Mouse (Mus musculus) liver, adult (tissue): Measurements from ENCODE around the gene Dtx2.

ENCODE experiments used
- GATA4 ChIP-seq: IDR thresholded peaks from 2 replicates; pipeline ENCODE4 v1.6.1; 2014; ENCODE audit warnings: mild to moderate bottlenecking, low read length; ENCODE audit not compliant: insufficient replicate concordance

The Dtx2 gene

DNA sequence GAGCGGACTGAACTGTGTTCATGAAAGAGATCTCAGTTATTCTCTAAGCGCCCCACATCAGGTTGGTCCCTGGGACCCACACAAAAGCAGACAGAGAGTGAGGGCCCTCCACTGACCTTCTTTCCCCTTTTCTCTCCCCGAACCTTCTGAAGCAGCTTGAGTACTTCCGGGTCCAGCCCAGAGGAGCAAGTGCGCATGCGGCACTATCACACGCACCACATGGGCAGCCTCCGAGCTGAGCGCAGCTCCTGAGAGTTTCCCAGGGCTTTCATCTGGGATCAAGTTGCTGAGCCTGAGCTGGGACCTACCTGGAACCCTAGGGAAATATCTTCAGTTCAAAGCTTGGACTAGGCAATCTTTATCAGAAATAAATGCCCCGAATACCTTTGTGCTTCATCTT is 69.3 kb downstream of the Dtx2 start:
- no peak for TF ChIP-seq GATA4

DNA sequence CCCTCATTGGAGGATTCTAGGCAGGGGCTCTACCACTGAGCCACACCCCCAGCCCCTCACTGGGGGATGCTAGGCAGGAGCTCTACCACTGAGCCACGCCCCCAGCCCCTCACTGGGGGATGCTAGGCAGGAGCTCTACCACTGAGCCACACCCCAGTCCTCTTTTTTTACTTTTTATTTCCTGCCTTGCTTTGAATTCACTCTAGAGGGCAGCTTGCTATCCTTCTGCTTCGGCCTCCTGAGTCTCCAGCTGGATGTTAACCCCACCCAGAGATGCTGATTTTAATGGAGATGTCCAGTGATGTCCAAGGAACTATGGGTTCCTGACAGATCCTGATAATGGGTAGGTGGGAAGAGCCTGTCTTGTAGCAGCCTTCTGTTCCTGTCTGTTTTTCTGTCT is 74.8 kb downstream of the Dtx2 start:
- TF ChIP-seq GATA4, result no peak

DNA sequence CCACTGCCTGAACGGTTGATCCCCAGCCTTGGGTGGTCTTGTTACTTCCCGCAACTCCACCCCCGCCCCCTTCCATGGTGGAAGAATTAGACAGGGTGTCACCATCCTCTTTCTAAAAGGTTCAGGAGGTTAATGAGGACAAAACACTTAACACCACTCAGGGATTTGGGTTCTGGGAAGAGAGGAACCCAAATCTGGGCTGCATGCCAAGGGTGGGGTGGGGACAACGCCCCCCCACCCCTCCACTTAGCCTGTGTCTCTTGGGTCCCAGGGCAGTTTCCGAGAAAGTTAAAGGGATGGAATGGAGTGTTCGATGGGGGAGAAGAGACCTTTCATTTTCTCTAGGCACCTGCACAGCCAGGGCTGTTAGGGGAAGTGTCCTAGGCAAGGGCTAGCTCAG is 78.5 kb downstream of the Dtx2 start:
- TF ChIP-seq GATA4, result no peak

DNA sequence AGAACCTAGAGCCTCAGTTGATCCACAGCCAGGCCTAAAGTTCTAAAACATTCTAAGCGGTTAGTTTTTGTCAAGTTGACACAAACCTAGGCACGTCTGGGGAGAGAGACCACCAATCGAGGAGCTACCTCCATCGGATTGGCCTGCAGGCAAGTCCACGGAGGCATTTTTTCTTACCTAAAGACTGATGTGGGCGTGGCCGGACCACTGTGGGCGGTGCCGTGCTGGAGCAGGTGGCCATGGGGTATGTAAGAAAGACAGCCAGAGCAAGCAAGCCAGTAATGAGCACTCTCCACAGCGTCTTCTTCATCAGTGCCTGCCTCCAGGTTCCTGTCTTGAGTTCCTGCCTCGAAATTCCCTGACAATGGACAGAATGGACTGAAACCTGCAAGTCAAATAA is 78.9 kb downstream of the Dtx2 start:
- TF ChIP-seq GATA4, result no peak

DNA sequence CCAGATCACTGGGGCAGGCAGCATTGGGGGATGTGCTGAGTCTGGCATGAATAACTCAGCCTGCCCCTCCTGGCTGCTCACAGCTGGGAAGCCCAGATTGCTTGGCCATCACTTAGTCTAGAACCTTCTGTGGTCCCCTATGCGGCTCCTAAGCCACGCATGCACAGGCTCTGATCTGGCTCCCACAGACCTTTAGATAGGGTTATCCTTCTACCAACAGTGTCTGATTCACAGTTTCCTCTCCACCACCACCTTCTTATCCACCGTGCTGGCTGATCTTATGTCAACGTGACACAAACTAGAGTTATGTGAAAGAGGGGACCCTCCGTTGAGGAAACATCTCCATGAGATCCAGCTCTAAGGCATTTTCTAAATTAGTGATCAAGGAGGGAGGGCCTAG is 80.5 kb downstream of the Dtx2 start:
- TF ChIP-seq GATA4, result no peak

DNA sequence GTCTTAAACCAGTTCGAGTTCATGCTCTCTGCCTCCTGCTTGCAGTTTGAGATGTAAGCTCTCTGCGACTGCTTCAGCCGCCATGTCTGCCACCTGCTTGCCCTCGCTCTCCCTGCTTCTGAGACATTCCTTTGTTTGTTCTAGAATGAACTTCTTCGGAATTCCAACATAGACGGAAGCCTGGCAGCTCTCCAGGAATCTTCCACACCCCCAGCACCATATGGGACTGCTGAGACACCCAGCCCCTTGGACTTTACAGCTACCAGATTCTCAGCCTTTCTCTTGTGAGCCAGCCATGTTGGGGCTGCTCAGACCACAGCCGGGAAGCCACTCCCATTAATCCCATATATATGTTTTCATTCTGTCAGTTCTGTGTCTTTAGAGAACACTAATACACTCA is 81.7 kb downstream of the Dtx2 start:
- no peak for TF ChIP-seq GATA4

DNA sequence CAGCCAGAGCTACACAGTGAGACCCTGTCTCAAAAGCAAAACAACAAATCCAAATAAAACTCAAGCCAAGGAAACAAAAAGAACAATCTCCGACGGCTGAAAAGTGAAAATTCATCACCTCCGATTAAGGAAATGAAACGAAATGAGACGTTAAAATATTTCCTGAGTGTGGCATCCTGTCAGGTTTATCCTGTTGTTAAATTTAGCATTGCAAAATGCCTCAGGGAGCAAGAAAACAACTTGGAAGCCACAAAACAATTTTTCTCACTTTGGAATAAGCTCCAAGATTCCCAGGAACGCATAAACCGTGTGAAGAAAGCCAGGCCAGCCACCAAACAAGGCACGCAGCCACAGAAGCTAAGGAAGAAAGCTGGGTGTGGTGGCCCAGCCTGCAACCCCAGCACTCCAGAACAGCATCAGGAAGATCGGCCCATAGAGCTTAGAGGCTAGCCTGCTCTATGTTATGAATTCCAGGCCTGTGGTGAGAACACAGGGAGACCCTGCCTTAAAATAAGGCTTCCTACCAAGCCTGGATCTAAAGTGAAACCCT is 82.5 kb downstream of the Dtx2 start:
- TF ChIP-seq GATA4, result no peak

DNA sequence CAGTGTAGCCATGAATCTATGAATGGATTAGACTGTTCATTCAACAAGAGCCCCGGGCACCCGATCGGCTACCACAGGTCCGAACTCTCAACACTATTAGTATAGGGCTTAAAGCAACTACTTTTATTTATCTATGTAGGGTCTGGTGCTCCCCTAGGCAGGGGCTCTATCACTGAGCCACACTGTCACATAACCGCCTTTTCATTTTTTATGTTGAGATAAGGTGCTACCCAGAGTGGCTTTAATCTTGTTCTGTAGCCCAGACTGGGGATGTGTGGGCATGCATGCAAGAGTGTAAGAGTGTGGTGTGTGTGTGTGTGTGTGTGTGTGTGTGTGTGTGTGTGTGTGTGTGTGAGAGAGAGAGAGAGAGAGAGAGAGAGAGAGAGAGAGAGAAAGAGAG is 83.5 kb downstream of the Dtx2 start:
- no peak for TF ChIP-seq GATA4

DNA sequence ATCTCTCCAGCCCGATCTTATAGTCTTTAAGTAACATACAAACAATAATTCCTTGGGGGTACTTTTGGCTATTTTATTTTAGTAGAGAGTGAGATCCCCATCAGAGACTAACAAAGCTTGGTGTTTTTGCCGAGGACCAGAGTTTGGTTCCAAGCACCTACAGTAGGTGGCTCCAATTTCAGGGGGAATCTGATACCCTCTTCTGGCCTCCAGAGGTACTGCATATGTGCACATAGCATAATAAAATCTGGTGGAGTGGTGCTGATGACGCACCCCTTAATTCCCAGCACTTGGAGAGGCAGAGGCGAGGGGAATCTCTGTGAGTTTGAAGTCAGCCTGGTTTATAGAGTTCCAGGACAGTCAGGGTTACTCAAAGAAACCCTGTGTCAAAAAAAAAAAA is 87.7 kb downstream of the Dtx2 start:
- TF ChIP-seq GATA4, result no peak
